Mouse (Mus musculus): ENCODE measurements around the gene Gpatch4. TPM values are rescaled to one million over a fixed set of nuclear protein-coding genes. Genes with fewer than 3 reads are reported as not detected.

Gpatch4 gene
- polyA plus RNA-seq, 1 experiment from 2014 or later = 10.8 TPM

- peak within 1 kb of the TSS; percentile 68; the same call in 1 of the 2 replicates for H3K27ac ChIP-seq (ENCODE audit: low read length)
- no peaks in the 10 kb centered on the region for H3K27me3 ChIP-seq (replicated peaks; ENCODE audit: insufficient read depth, low read length)
- H3K9me3 ChIP-seq (ENCODE audit: low read length) = no peaks in the 10 kb centered on the region
- DNase-seq (ENCODE audit: low spot score) (peak; percentile 94), ATAC-seq (peak; percentile 97)
- H3K9ac ChIP-seq (replicated peaks; ENCODE audit: low read depth) = peak within 1 kb of the TSS; percentile 74
- H3K4me3 ChIP-seq (ENCODE audit: low read depth, low read length) = peak within 1 kb of the TSS; percentile 83
- H3K4me1 ChIP-seq (ENCODE audit: insufficient read depth, low read depth, low read length) = peaks cover 9% of the 10 kb centered on the region
- H3K4me2 ChIP-seq (replicated peaks; ENCODE audit: low read depth, low read length) = peak within 1 kb of the TSS; percentile 88
- WGBS = 2% methylated on average over 41 of the region's 60 CpGs
- TF ChIP-seq EP300 (IDR thresholded peaks at IDR 0.05) (no peak), CTCF (IDR thresholded peaks at IDR 0.05) (peak; percentile 8; the same call in 1 of the 2 replicates)
- H3K36me3 ChIP-seq (ENCODE audit: insufficient read depth, low read length) = no peaks in the 10 kb centered on the region
Observed at GRCm38 (mm10) chr3:88057902-88058696, 15.2 kb downstream of the Gpatch4 start, which contains the start of gene Naxe. TSS of gene Naxe (minus strand) at chr3:88058495.

GRCm38 (mm10) chr3:88068386-88068785 lies 25.5 kb downstream of the Gpatch4 start:
- Histone ChIP-seq H3K4me3 (ENCODE audit: low read depth, low read length) (no peak overlapping the region), H3K27ac (ENCODE audit: low read length) (no peak overlapping the region), H3K4me2 (replicated peaks; ENCODE audit: low read depth, low read length) (no peak overlapping the region), H3K9ac (replicated peaks; ENCODE audit: low read depth) (no peak overlapping the region), H3K27me3 (replicated peaks; ENCODE audit: insufficient read depth, low read length) (no peaks in the 10 kb centered on the region), H3K4me1 (ENCODE audit: insufficient read depth, low read depth, low read length) (no peaks in the 10 kb centered on the region), H3K9me3 (ENCODE audit: low read length) (no peaks in the 10 kb centered on the region), H3K36me3 (ENCODE audit: insufficient read depth, low read length) (no peaks in the 10 kb centered on the region)
- ATAC-seq (peak; percentile 61), DNase-seq (ENCODE audit: low spot score) (peak; percentile 68)
- 8% methylated on average over 2 of the region's 2 CpGs for WGBS
- TF ChIP-seq CTCF (IDR thresholded peaks at IDR 0.05) (no peak), EP300 (IDR thresholded peaks at IDR 0.05) (no peak)

GRCm38 (mm10) chr3:88071783-88072182 lies 28.9 kb downstream of the Gpatch4 start:
- no peak overlapping the region for H3K27ac ChIP-seq (ENCODE audit: low read length)
- WGBS = 2% methylated on average over 5 of the region's 5 CpGs
- no peak for TF ChIP-seq EP300 (IDR thresholded peaks at IDR 0.05)
- TF ChIP-seq CTCF (IDR thresholded peaks at IDR 0.05) = peak; percentile 97
- H3K4me3 ChIP-seq (ENCODE audit: low read depth, low read length) = no peak overlapping the region
- no peaks in the 10 kb centered on the region for H3K9me3 ChIP-seq (ENCODE audit: low read length)
- H3K4me2 ChIP-seq (replicated peaks; ENCODE audit: low read depth, low read length) = no peak overlapping the region
- H3K36me3 ChIP-seq (ENCODE audit: insufficient read depth, low read length) = no peaks in the 10 kb centered on the region
- ATAC-seq (peak; percentile 70), DNase-seq (ENCODE audit: low spot score) (peak; percentile 84)
- H3K9ac ChIP-seq (replicated peaks; ENCODE audit: low read depth) = no peak overlapping the region
- no peaks in the 10 kb centered on the region for H3K27me3 ChIP-seq (replicated peaks; ENCODE audit: insufficient read depth, low read length)
- no peaks in the 10 kb centered on the region for H3K4me1 ChIP-seq (ENCODE audit: insufficient read depth, low read depth, low read length)

- ATAC-seq (no peak), DNase-seq (ENCODE audit: low spot score) (no peak)
- 58% methylated on average over 2 of the region's 2 CpGs for WGBS
- H3K36me3 ChIP-seq (ENCODE audit: insufficient read depth, low read length) = no peaks in the 10 kb centered on the region
- no peak overlapping the region for H3K27ac ChIP-seq (ENCODE audit: low read length)
- H3K9ac ChIP-seq (replicated peaks; ENCODE audit: low read depth) = no peak overlapping the region
- no peaks in the 10 kb centered on the region for H3K27me3 ChIP-seq (replicated peaks; ENCODE audit: insufficient read depth, low read length)
- no peak overlapping the region for H3K4me3 ChIP-seq (ENCODE audit: low read depth, low read length)
- H3K4me1 ChIP-seq (ENCODE audit: insufficient read depth, low read depth, low read length) = no peaks in the 10 kb centered on the region
- H3K9me3 ChIP-seq (ENCODE audit: low read length) = no peaks in the 10 kb centered on the region
- H3K4me2 ChIP-seq (replicated peaks; ENCODE audit: low read depth, low read length) = no peak overlapping the region
- TF ChIP-seq CTCF (IDR thresholded peaks at IDR 0.05) (no peak), EP300 (IDR thresholded peaks at IDR 0.05) (no peak)
Observed at GRCm38 (mm10) chr3:88073631-88074030, 30.7 kb downstream of the Gpatch4 start.

GRCm38 (mm10) chr3:88074351-88074750 lies 31.4 kb downstream of the Gpatch4 start:
- no peaks in the 10 kb centered on the region for H3K36me3 ChIP-seq (ENCODE audit: insufficient read depth, low read length)
- H3K4me3 ChIP-seq (ENCODE audit: low read depth, low read length) = no peak overlapping the region
- H3K27ac ChIP-seq (ENCODE audit: low read length) = no peak overlapping the region
- H3K9ac ChIP-seq (replicated peaks; ENCODE audit: low read depth) = no peak overlapping the region
- ATAC-seq (no peak), DNase-seq (ENCODE audit: low spot score) (no peak)
- no peaks in the 10 kb centered on the region for H3K4me1 ChIP-seq (ENCODE audit: insufficient read depth, low read depth, low read length)
- no peak overlapping the region for H3K4me2 ChIP-seq (replicated peaks; ENCODE audit: low read depth, low read length)
- H3K9me3 ChIP-seq (ENCODE audit: low read length) = no peaks in the 10 kb centered on the region
- no peak for TF ChIP-seq EP300 (IDR thresholded peaks at IDR 0.05)
- TF ChIP-seq CTCF (IDR thresholded peaks at IDR 0.05) = no peak
- WGBS = 52% methylated on average over 2 of the region's 2 CpGs
- no peaks in the 10 kb centered on the region for H3K27me3 ChIP-seq (replicated peaks; ENCODE audit: insufficient read depth, low read length)

GRCm38 (mm10) chr3:88074766-88075165 lies 31.9 kb downstream of the Gpatch4 start:
- no peaks in the 10 kb centered on the region for H3K9me3 ChIP-seq (ENCODE audit: low read length)
- no peak for TF ChIP-seq CTCF (IDR thresholded peaks at IDR 0.05)
- TF ChIP-seq EP300 (IDR thresholded peaks at IDR 0.05) = no peak
- H3K4me3 ChIP-seq (ENCODE audit: low read depth, low read length) = no peak overlapping the region
- H3K27ac ChIP-seq (ENCODE audit: low read length) = no peak overlapping the region
- DNase-seq (ENCODE audit: low spot score) (no peak), ATAC-seq (no peak)
- WGBS = 65% methylated on average over 8 of the region's 8 CpGs
- H3K4me2 ChIP-seq (replicated peaks; ENCODE audit: low read depth, low read length) = no peak overlapping the region
- no peaks in the 10 kb centered on the region for H3K36me3 ChIP-seq (ENCODE audit: insufficient read depth, low read length)
- no peaks in the 10 kb centered on the region for H3K27me3 ChIP-seq (replicated peaks; ENCODE audit: insufficient read depth, low read length)
- H3K4me1 ChIP-seq (ENCODE audit: insufficient read depth, low read depth, low read length) = no peaks in the 10 kb centered on the region
- H3K9ac ChIP-seq (replicated peaks; ENCODE audit: low read depth) = no peak overlapping the region

Measured in lung, postnatal 0 days (tissue).